Mouse (Mus musculus) myocyte (in vitro differentiated cells): ENCODE measurements at regions not wholly inside any gene's neighbourhood (a gene's known extent, or its start where the extent isn't known, plus 50 kb on each side); places are given as distances from the start of the nearest gene placed in this dataset.

Experiments used
- H3K27me3 ChIP-seq: one replicate; pipeline ENCODE4 v1.6.1; 2011; ENCODE audit not compliant: control insufficient read depth, insufficient read depth, insufficient read length
- H3K36me3 ChIP-seq: one replicate; pipeline ENCODE4 v1.6.1; 2011; ENCODE audit not compliant: control insufficient read depth, insufficient read depth
- H3K4me2 ChIP-seq: one replicate; pipeline ENCODE4 v1.6.1; 2011; ENCODE audit warnings: low read depth, control low read depth
- H3K4me3 ChIP-seq: one replicate; pipeline ENCODE4 v1.5.1; 2011; ENCODE audit warnings: mild to moderate bottlenecking, control low read depth, moderate library complexity
- H3K79me2 ChIP-seq: one replicate; pipeline ENCODE4 v1.6.1; 2011; ENCODE audit not compliant: control insufficient read depth, insufficient read depth
- H3ac ChIP-seq: one replicate; pipeline ENCODE4 v1.6.1; 2011; ENCODE audit not compliant: control insufficient read depth, insufficient read length
- CEBPB ChIP-seq: IDR thresholded peaks from 2 replicates; pipeline ENCODE4 v1.6.1; 2011; ENCODE audit warnings: mild to moderate bottlenecking, moderate library complexity; ENCODE audit not compliant: poor library complexity, insufficient read depth, severe bottlenecking
- E2F4 ChIP-seq: IDR thresholded peaks from one replicate; pipeline ENCODE4 v1.6.1; 2011; ENCODE audit warnings: mild to moderate bottlenecking, control low read depth, moderate library complexity; ENCODE audit not compliant: insufficient read depth
- MAX ChIP-seq: IDR thresholded peaks from one replicate; pipeline ENCODE4 v1.6.1; 2011; ENCODE audit warnings: low read depth, mild to moderate bottlenecking, control low read depth
- MYOD1 ChIP-seq, 3 experiments: IDR thresholded peaks; one replicate each; pipeline ENCODE4 v1.6.1; 2011; ENCODE audit warnings: control low read depth in 2 of 3, low read depth in 2 of 3, mild to moderate bottlenecking in 2 of 3, moderate library complexity in 1 of 3; ENCODE audit not compliant: insufficient read length in 2 of 3, control insufficient read depth in 1 of 3
- MYOG ChIP-seq, 3 experiments: IDR thresholded peaks; one replicate each; pipeline ENCODE4 v1.6.1; 2011; ENCODE audit warnings: control low read depth in 2 of 3, low read depth in 2 of 3, mild to moderate bottlenecking in 2 of 3; ENCODE audit not compliant: insufficient read length in 2 of 3, control insufficient read depth in 1 of 3, insufficient read depth in 1 of 3
- POLR2A ChIP-seq: IDR thresholded peaks from one replicate; pipeline ENCODE4 v1.6.1; 2011; ENCODE audit warnings: low read depth, mild to moderate bottlenecking, control low read depth, moderate library complexity; ENCODE audit not compliant: insufficient read length
- POLR2AphosphoS2 ChIP-seq: IDR thresholded peaks from one replicate; pipeline ENCODE4 v1.6.1; 2011; ENCODE audit warnings: low read depth, control low read depth; ENCODE audit not compliant: insufficient read length
- REST ChIP-seq: IDR thresholded peaks from one replicate; pipeline ENCODE4 v1.6.1; 2011; ENCODE audit warnings: mild to moderate bottlenecking, control low read depth, moderate library complexity; ENCODE audit not compliant: insufficient read depth, insufficient read length
- SRF ChIP-seq: IDR thresholded peaks from one replicate; pipeline ENCODE4 v1.6.1; 2011; ENCODE audit warnings: low read depth; ENCODE audit not compliant: control insufficient read depth, insufficient read length
- TCF12 ChIP-seq: IDR thresholded peaks from one replicate; pipeline ENCODE4 v1.6.1; 2011; ENCODE audit warnings: mild to moderate bottlenecking, control low read depth; ENCODE audit not compliant: poor library complexity, insufficient read depth, severe bottlenecking
- TCF3 ChIP-seq: IDR thresholded peaks from one replicate; pipeline ENCODE4 v1.6.1; 2011; ENCODE audit warnings: low read depth, control low read depth; ENCODE audit not compliant: insufficient read length
- USF1 ChIP-seq: IDR thresholded peaks from one replicate; pipeline ENCODE4 v1.6.1; 2011; ENCODE audit warnings: low read depth, mild to moderate bottlenecking, control low read depth, moderate library complexity

GRCm38 (mm10) chr3:4669971-4670370 lies 1080.6 kb upstream of the Gm8797 start:
- no peaks in the 10 kb centered on the region for H3K27me3 ChIP-seq
- H3K79me2 ChIP-seq, result no peaks in the 10 kb centered on the region
- H3ac ChIP-seq, result no peak overlapping the region
- H3K4me3 ChIP-seq, result no peak overlapping the region
- no peak overlapping the region for H3K4me2 ChIP-seq
- no peaks in the 10 kb centered on the region for H3K36me3 ChIP-seq
- TF ChIP-seq MYOD1 (IDR thresholded peaks at IDR 0.05; ENCODE audit: control insufficient read depth in 1 of 3, insufficient read length in 2 of 3, low read depth in 2 of 3) (no peak), SRF (no peak), MYOG (IDR thresholded peaks at IDR 0.05; ENCODE audit: control insufficient read depth in 1 of 3, insufficient read depth in 1 of 3, insufficient read length in 2 of 3, low read depth in 2 of 3) (no peak), E2F4 (no peak), TCF12 (no peak), POLR2AphosphoS2 (no peak), REST (no peak), MAX (no peak), CEBPB (no peak), POLR2A (no peak), USF1 (no peak), TCF3 (no peak)

- TF ChIP-seq TCF3 (no peak), MYOD1 (IDR thresholded peaks at IDR 0.05; ENCODE audit: control insufficient read depth in 1 of 3, insufficient read length in 2 of 3, low read depth in 2 of 3) (no peak)
- peak overlapping the region; percentile 29 for H3K4me2 ChIP-seq
Measured at GRCm38 (mm10) chr3:4689506-4689905, 1061.1 kb upstream of the Gm8797 start.

More at GRCm38 (mm10) chr3:4689506-4689905, 1061.1 kb upstream of the Gm8797 start:
- Histone ChIP-seq H3K79me2 (no peaks in the 10 kb centered on the region), H3ac (no peak overlapping the region), H3K4me3 (no peak overlapping the region), H3K27me3 (no peaks in the 10 kb centered on the region), H3K36me3 (no peaks in the 10 kb centered on the region)
